Mouse (Mus musculus): Measurements from ENCODE around the gene Mup9. TPM values are rescaled to one million over a fixed set of nuclear protein-coding genes. Genes with fewer than 3 reads are reported as not detected.
"Not testable (repeated sequence)": the region's sequence is repeated elsewhere in the genome, so short reads cannot be mapped to it uniquely, and the experiment has no call there.

The Mup9 gene
- total RNA-seq (2021): not detected

- intact Hi-C loops (cut with DNase I); DNase-seq (ENCODE audit: low spot score in 2 of 2): not testable (repeated sequence)
Measured at GRCm38 (mm10) chr4:60421852-60422251, at the start of gene Mup9. Gene Mup9 (minus strand): TSS chr4:60421952.

Other genes with a start within 250 kb of the Mup9 start
- gene Mup8, start 199.4 kb downstream of the Mup9 start, total RNA-seq (2021): not detected
- not detected for gene Mup1, start 80.0 kb upstream of the Mup9 start, total RNA-seq (2021)
- not detected for gene Mup10, start 160.2 kb upstream of the Mup9 start, total RNA-seq (2021)
- not detected for gene Mup11, start 240.5 kb upstream of the Mup9 start, total RNA-seq (2021)